ENCODE assay signal across 10 mouse cellular contexts in the genomic region with DNA sequence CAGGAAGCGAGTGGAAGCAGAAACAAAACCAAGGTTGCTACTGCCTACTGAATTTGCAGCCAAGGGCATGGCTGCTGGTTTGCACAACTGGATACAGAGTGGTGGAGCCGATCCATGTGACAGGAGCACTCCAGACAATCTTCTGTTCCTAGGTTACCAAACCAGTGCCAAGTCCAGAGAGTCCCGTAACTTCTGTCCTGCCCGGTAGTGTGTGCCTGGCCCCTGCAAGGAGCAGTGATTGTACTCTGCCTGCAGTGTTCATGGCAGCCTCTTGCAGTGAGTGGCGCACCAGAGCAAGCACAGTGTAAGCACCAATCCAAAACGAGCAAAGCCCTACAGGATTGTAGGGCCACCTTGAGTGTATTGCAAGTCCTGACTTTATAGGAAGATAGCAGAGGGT. TPM values are rescaled to one million over a fixed set of nuclear protein-coding genes. Genes with fewer than 3 reads are reported as not detected.
A peak's percentile ranks its signal among the peaks of the same experiment; 100 is the strongest.
DNase-seq lines count a peak whose midpoint lies in the region; ATAC-seq and TF ChIP-seq lines count a peak whose summit lies in the region.
"Had no signal": no experiment of that assay in that cellular context is flagged by ENCODE, and none has a peak within 500 bp of the region (broad histone marks: within the 10 kb centered on the region; RNA-seq: fewer than 3 reads in every experiment).

No protein-coding gene starts in this region.

- DNase-seq in lung, postnatal 36 days: peak; percentile 26
- no peak for DNase-seq in lung, postnatal 14 days
- DNase-seq in liver: peak; percentile 77
- DNase-seq in gastrocnemius, adult 18-20 months (ENCODE audit: low spot score): no peak
- DNase-seq in hindbrain, embryonic 10.5 days (ENCODE audit: low spot score): no peak
- DNase-seq: kidney, postnatal 4 days; lung, adult 2 months had no signal

- no peaks in the 10 kb centered on the region for H3K9me3 ChIP-seq in kidney, embryonic 16.5 days (ENCODE audit: low read length)
- H3K9me3 ChIP-seq in hindbrain, embryonic 10.5 days: no peaks in the 10 kb centered on the region

- no peak overlapping the region for H3K4me3 ChIP-seq in bone marrow, adult 2 months (replicated peaks; ENCODE audit: control insufficient read depth, low read depth, low read length)
- no peak overlapping the region for H3K4me3 ChIP-seq in kidney, embryonic 16.5 days (ENCODE audit: low read length)
- H3K4me3 ChIP-seq in hindbrain, embryonic 10.5 days: no peak overlapping the region

- no peak for ATAC-seq in kidney, embryonic 16.5 days (ENCODE audit: low FRiP score, low TSS enrichment)
- ATAC-seq: forebrain, embryonic 14.5 days had no signal

- TF ChIP-seq POLR2A in bone marrow, adult 2 months (IDR thresholded peaks at IDR 0.05; ENCODE audit: borderline replicate concordance, control insufficient read depth, low read depth, low read length): no peak

- H3K4me1 ChIP-seq in bone marrow, adult 2 months (ENCODE audit: control insufficient read depth, insufficient read depth, low read length): peaks cover 8% of the 10 kb centered on the region
- no peaks in the 10 kb centered on the region for H3K4me1 ChIP-seq in kidney, embryonic 16.5 days (ENCODE audit: insufficient read depth, low read length)
- no peaks in the 10 kb centered on the region for H3K4me1 ChIP-seq in hindbrain, embryonic 10.5 days (replicated peaks)

- peak overlapping the region; percentile 8; the same call in 1 of the 2 replicates for H3K27ac ChIP-seq in bone marrow, adult 2 months (ENCODE audit: control insufficient read depth, insufficient read depth, low read depth, low read length, poor library complexity)
- no peak overlapping the region for H3K27ac ChIP-seq in kidney, embryonic 16.5 days (ENCODE audit: low read length)
- no peak overlapping the region for H3K27ac ChIP-seq in hindbrain, embryonic 10.5 days

- H3K4me2 ChIP-seq in kidney, embryonic 16.5 days (replicated peaks; ENCODE audit: low read depth, low read length): no peak overlapping the region

- TF ChIP-seq CTCF in bone marrow, adult 2 months (IDR thresholded peaks at IDR 0.05; ENCODE audit: control insufficient read depth, insufficient read depth, low read length): peak; percentile 43

- H3K9ac ChIP-seq in kidney, embryonic 16.5 days (replicated peaks; ENCODE audit: low read length): no peak overlapping the region

- no peaks in the 10 kb centered on the region for H3K27me3 ChIP-seq in kidney, embryonic 16.5 days (ENCODE audit: insufficient read depth, low read length)
- H3K27me3 ChIP-seq in hindbrain, embryonic 10.5 days (ENCODE audit: insufficient read depth, poor library complexity, severe bottlenecking): no peaks in the 10 kb centered on the region

- H3K36me3 ChIP-seq in kidney, embryonic 16.5 days (ENCODE audit: insufficient read depth, low read length): 0 out of 2 replicates have a peak, but pooled peaks cover 4% of the 10 kb centered on the region
- H3K36me3 ChIP-seq in hindbrain, embryonic 10.5 days: peaks cover 55% of the 10 kb centered on the region

- WGBS in bone marrow, adult 2 months: 59% methylated on average over 6 of the region's 6 CpGs
- 82% methylated on average over 6 of the region's 6 CpGs for WGBS in kidney, embryonic 16.5 days
- 83% methylated on average over 6 of the region's 6 CpGs for WGBS in hindbrain, embryonic 10.5 days

RNA-seq across cellular contexts. Expression of gene Vrk1, which starts 15.4 kb away (rescaled TPM):
- 57.4 and 65.8 TPM in 2 replicates for polyA plus RNA-seq in bone marrow, adult 2 months (2011; ENCODE audit: insufficient read depth, insufficient read length, low replicate concordance, missing spikeins)
- total RNA-seq in gastrocnemius, adult 18-20 months (2021): 1 to 10 TPM; 3.8 to 4.6 TPM
- 67.2 and 67.3 TPM in 2 replicates for polyA plus RNA-seq in kidney, embryonic 16.5 days (2015; fragmentation: Nextera tagmentation; extraction: Ambion mirVana)
- polyA plus RNA-seq in hindbrain, embryonic 10.5 days (2016; fragmentation: Nextera tagmentation; extraction: Ambion mirVana): 81.7 and 109 TPM in 2 replicates

Comparison
In these comparisons a context has a peak if more than half of its experiments do, and no peak if none do; other contexts are left out.
1. DNase-seq: peak in lung, postnatal 36 days (single experiment) and liver (single experiment); none in lung, postnatal 14 days (single experiment), gastrocnemius, adult 18-20 months (single experiment) and hindbrain, embryonic 10.5 days (single experiment).